Mouse (Mus musculus): ENCODE measurements around the gene Bcap29.

DNA sequence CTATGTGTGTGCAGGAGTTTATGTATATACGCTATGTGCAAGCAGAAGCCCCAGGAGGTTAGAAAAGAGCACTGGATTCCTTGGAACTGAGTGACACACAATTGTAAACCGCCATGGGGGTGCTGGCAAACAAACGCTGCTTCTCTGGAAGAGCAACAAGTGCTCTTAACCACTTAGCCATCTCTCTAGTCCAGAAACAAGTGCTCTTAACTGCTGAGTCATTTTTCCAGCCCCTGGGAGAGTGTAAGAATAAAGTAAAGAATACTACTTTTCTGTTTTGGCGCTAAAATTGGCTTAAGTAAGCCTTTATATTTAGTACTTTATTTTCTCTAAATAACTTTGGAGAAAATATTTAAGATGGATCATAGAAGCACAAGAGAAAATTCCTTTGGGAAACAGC, 21.1 kb downstream of the Bcap29 start:
- TF ChIP-seq FLI1 (IDR thresholded peaks at IDR 0.05; ENCODE audit: low read length) (no peak), GATA1 (IDR thresholded peaks at IDR 0.05; ENCODE audit: borderline replicate concordance, low read length) (no peak)
